Mouse (Mus musculus): ENCODE data around the gene Vnn3. TPM values are rescaled to one million over a fixed set of nuclear protein-coding genes. Genes with fewer than 3 reads are reported as not detected.

Vnn3 gene
- polyA plus RNA-seq, 1 experiment: 0.30 TPM

GRCm38 (mm10) chr10:23839368-23839767 lies 11.9 kb upstream of the Vnn3 start:
- TF ChIP-seq CTCF (IDR thresholded peaks at IDR 0.05; ENCODE audit: control insufficient read depth, insufficient read depth, insufficient replicate concordance, low read depth, low read length) (no peak), POLR2A (IDR thresholded peaks at IDR 0.05; ENCODE audit: control insufficient read depth, low read depth, low read length) (no peak)
- no peak overlapping the region for H3K27ac ChIP-seq (ENCODE audit: control insufficient read depth, insufficient read depth, low read depth, low read length)
- no peaks in the 10 kb centered on the region for H3K36me3 ChIP-seq (ENCODE audit: control insufficient read depth, insufficient read depth, low read length)
- no peak overlapping the region for H3K4me3 ChIP-seq (ENCODE audit: control insufficient read depth, low read depth, low read length)
- no peaks in the 10 kb centered on the region for H3K27me3 ChIP-seq (ENCODE audit: control insufficient read depth, insufficient read depth, low read length)
- no peaks in the 10 kb centered on the region for H3K4me1 ChIP-seq (ENCODE audit: control insufficient read depth, insufficient read depth, low read length)

DNA sequence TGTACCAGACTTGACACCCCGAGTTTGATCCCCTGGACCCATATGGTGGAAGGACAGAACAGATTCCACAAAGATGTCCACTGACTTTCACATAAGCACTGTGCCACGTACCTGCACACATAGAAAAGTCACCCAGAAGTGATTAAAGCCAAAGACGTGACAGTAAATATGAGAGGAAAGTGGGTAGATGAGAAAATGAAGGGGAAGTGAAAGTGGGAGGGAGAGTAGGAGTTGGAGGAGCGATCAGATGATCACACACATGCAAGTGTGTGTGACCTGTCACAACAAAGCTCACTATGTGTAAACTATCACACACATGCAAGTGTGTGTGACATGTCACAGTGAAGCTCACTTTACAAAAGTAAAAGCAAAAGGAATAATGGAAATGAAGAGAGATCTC lies 10.8 kb upstream of the Vnn3 start:
- Histone ChIP-seq H3K4me3 (ENCODE audit: control insufficient read depth, low read depth, low read length) (no peak overlapping the region), H3K36me3 (ENCODE audit: control insufficient read depth, insufficient read depth, low read length) (no peaks in the 10 kb centered on the region), H3K27ac (ENCODE audit: control insufficient read depth, insufficient read depth, low read depth, low read length) (no peak overlapping the region), H3K27me3 (ENCODE audit: control insufficient read depth, insufficient read depth, low read length) (no peaks in the 10 kb centered on the region), H3K4me1 (ENCODE audit: control insufficient read depth, insufficient read depth, low read length) (no peaks in the 10 kb centered on the region)
- TF ChIP-seq CTCF (IDR thresholded peaks at IDR 0.05; ENCODE audit: control insufficient read depth, insufficient read depth, insufficient replicate concordance, low read depth, low read length) (no peak), POLR2A (IDR thresholded peaks at IDR 0.05; ENCODE audit: control insufficient read depth, low read depth, low read length) (no peak)

DNA sequence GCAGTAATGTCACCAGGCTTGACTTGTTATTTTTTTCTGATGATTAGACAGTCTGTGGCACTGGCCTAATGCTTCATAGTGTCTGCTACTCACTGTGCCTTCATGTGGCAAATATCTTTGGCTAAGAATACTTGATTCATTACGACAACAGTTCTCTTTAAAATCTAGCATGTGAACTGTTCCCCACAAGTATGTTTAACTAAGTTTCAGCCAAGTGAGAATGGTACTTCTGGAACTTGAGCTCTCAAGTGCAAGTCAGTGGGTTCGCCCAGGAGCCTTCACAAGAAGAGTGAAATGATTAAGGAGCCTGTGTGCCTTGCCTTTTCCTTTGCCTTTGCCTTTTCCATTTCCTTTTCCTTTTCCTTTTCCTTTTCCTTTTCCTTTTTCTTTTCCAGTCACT lies 834 bp downstream of the Vnn3 start:
- no peaks in the 10 kb centered on the region for H3K4me1 ChIP-seq (ENCODE audit: control insufficient read depth, insufficient read depth, low read length)
- no peaks in the 10 kb centered on the region for H3K27me3 ChIP-seq (ENCODE audit: control insufficient read depth, insufficient read depth, low read length)
- H3K36me3 ChIP-seq (ENCODE audit: control insufficient read depth, insufficient read depth, low read length): no peaks in the 10 kb centered on the region
- H3K27ac ChIP-seq (ENCODE audit: control insufficient read depth, insufficient read depth, low read depth, low read length): no peak overlapping the region
- no peak for TF ChIP-seq CTCF (IDR thresholded peaks at IDR 0.05; ENCODE audit: control insufficient read depth, insufficient read depth, insufficient replicate concordance, low read depth, low read length)
- no peak overlapping the region for H3K4me3 ChIP-seq (ENCODE audit: control insufficient read depth, low read depth, low read length)

- H3K36me3 ChIP-seq (ENCODE audit: control insufficient read depth, insufficient read depth, low read length): no peaks in the 10 kb centered on the region
- no peaks in the 10 kb centered on the region for H3K27me3 ChIP-seq (ENCODE audit: control insufficient read depth, insufficient read depth, low read length)
- no peak for TF ChIP-seq POLR2A (IDR thresholded peaks at IDR 0.05; ENCODE audit: control insufficient read depth, low read depth, low read length)
- no peak for TF ChIP-seq CTCF (IDR thresholded peaks at IDR 0.05; ENCODE audit: control insufficient read depth, insufficient read depth, insufficient replicate concordance, low read depth, low read length)
- H3K4me3 ChIP-seq (ENCODE audit: control insufficient read depth, low read depth, low read length): no peak overlapping the region
- H3K27ac ChIP-seq (ENCODE audit: control insufficient read depth, insufficient read depth, low read depth, low read length): no peak overlapping the region
- H3K4me1 ChIP-seq (ENCODE audit: control insufficient read depth, insufficient read depth, low read length): no peaks in the 10 kb centered on the region
These were observed 13.4 kb downstream of the Vnn3 start for GRCm38 (mm10) chr10:23864362-23865312.

DNA sequence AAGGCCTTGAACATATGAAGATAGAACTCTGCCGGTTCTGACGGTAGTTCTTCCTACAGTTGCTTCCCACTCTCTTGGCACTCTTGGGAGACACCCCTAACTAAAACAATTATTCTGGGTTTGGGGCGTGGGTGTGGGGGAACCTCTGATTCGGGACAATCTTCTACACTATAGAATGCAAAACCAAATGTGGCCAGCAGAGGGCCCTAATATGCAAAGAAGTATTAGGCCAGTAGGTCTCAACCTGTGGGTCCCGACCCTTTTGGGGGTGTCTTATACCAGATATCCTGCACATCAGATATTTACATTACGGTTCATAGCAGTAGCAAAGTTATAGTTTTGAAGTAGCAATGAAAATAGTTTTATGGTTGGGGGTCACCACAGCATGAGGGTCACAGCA lies 29.4 kb downstream of the Vnn3 start:
- Histone ChIP-seq H3K4me3 (ENCODE audit: control insufficient read depth, low read depth, low read length) (no peak overlapping the region), H3K27me3 (ENCODE audit: control insufficient read depth, insufficient read depth, low read length) (no peaks in the 10 kb centered on the region)
- TF ChIP-seq CTCF (IDR thresholded peaks at IDR 0.05; ENCODE audit: control insufficient read depth, insufficient read depth, insufficient replicate concordance, low read depth, low read length) (no peak), POLR2A (IDR thresholded peaks at IDR 0.05; ENCODE audit: control insufficient read depth, low read depth, low read length) (no peak)

DNA sequence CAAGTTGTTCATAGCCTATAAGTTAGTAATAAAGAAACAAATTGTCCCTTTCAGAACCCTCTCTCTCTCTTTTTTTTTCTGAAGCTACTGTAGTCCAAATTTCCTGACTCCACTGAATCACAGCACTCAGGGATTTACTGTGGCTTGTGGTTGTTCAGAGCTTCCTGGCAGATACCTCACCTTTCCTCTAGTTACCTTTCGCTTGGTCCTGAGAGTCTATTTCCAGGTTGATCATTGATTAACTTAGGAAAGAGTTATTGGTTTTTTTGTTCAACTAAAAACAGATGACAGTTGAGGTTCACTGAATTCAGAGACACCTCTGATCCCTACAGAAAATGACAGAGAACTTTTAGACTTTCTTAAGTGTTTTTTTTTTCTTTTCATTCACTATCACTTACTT lies 33.6 kb downstream of the Vnn3 start:
- TF ChIP-seq POLR2A (IDR thresholded peaks at IDR 0.05; ENCODE audit: control insufficient read depth, low read depth, low read length): no peak
- no peak for TF ChIP-seq CTCF (IDR thresholded peaks at IDR 0.05; ENCODE audit: control insufficient read depth, insufficient read depth, insufficient replicate concordance, low read depth, low read length)
- Histone ChIP-seq H3K27me3 (ENCODE audit: control insufficient read depth, insufficient read depth, low read length) (no peaks in the 10 kb centered on the region), H3K36me3 (ENCODE audit: control insufficient read depth, insufficient read depth, low read length) (no peaks in the 10 kb centered on the region), H3K4me1 (ENCODE audit: control insufficient read depth, insufficient read depth, low read length) (no peaks in the 10 kb centered on the region), H3K27ac (ENCODE audit: control insufficient read depth, insufficient read depth, low read depth, low read length) (no peak overlapping the region), H3K4me3 (ENCODE audit: control insufficient read depth, low read depth, low read length) (no peak overlapping the region)

More for the DNA sequence above, 29.4 kb downstream of the Vnn3 start:
- Histone ChIP-seq H3K36me3 (ENCODE audit: control insufficient read depth, insufficient read depth, low read length) (no peaks in the 10 kb centered on the region), H3K4me1 (ENCODE audit: control insufficient read depth, insufficient read depth, low read length) (no peaks in the 10 kb centered on the region), H3K27ac (ENCODE audit: control insufficient read depth, insufficient read depth, low read depth, low read length) (no peak overlapping the region)

DNA sequence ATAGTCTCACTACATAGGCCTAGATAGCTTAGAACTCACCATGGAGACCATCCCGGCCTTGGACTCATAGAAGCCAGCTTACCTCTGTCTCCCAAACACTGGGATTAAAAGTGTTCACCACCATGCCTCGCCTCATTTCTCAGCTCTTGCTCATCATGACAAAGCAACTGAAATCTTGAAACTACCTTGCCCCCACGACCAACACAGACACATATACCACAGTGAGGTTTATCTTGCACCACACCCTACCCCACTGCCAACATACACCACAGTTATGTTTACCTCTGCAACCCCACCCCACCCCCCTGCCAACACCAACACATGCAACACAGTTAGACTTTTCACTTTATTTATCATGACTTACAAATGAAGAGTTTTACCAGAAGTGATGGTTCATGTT lies 34.8 kb downstream of the Vnn3 start:
- H3K4me1 ChIP-seq (ENCODE audit: control insufficient read depth, insufficient read depth, low read length): no peaks in the 10 kb centered on the region
- no peak for TF ChIP-seq CTCF (IDR thresholded peaks at IDR 0.05; ENCODE audit: control insufficient read depth, insufficient read depth, insufficient replicate concordance, low read depth, low read length)
- TF ChIP-seq POLR2A (IDR thresholded peaks at IDR 0.05; ENCODE audit: control insufficient read depth, low read depth, low read length): no peak
- no peak overlapping the region for H3K27ac ChIP-seq (ENCODE audit: control insufficient read depth, insufficient read depth, low read depth, low read length)

More for the DNA sequence above, 34.8 kb downstream of the Vnn3 start:
- Histone ChIP-seq H3K27me3 (ENCODE audit: control insufficient read depth, insufficient read depth, low read length) (no peaks in the 10 kb centered on the region), H3K36me3 (ENCODE audit: control insufficient read depth, insufficient read depth, low read length) (no peaks in the 10 kb centered on the region), H3K4me3 (ENCODE audit: control insufficient read depth, low read depth, low read length) (no peak overlapping the region)
